Comparison of ENCODE assay signal across 28 mouse cellular contexts in the genomic region with DNA sequence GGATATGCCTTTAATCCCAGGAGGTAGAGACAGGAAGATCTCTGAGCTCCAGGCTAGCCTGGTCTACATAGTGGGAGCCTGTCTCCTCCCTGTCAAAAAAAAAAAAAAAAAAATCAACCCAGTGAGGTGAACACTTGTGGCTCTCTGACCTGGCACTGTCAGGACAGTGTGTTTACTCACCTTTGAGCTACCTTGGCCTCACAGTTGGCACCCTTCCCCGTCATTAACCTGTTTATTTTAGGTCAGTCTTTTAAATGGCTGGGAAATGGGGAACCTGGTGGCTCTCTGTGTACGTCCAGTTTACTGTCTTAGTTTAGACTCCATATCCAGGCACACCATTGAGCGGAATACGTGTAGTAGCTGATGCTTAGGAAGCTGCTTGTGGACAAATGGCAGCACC. TPM values are rescaled to one million over a fixed set of nuclear protein-coding genes. Genes with fewer than 3 reads are reported as not detected.
A peak's percentile ranks its signal among the peaks of the same experiment; 100 is the strongest.
DNase-seq lines count a peak whose midpoint lies in the region; ATAC-seq and TF ChIP-seq lines count a peak whose summit lies in the region.
"Had no signal": no experiment of that assay in that cellular context is flagged by ENCODE, and none has a peak within 500 bp of the region (broad histone marks: within the 10 kb centered on the region; RNA-seq: fewer than 3 reads in every experiment).

No protein-coding gene starts in this region.

- no peak overlapping the region for H3K4me3 ChIP-seq in kidney, embryonic 16.5 days (ENCODE audit: low read length)
- no peak overlapping the region for H3K4me3 ChIP-seq in kidney, embryonic 15.5 days (replicated peaks)
- H3K4me3 ChIP-seq in liver, embryonic 15.5 days (replicated peaks) = no peak overlapping the region
- H3K4me3 ChIP-seq in liver, embryonic 12.5 days = no peak overlapping the region
- H3K4me3 ChIP-seq in liver, postnatal 0 days (ENCODE audit: low read depth, low read length) = no peak overlapping the region
- H3K4me3 ChIP-seq: embryonic facial prominence, embryonic 13.5 days; embryonic facial prominence, embryonic 15.5 days; erythroblast, embryonic 14.5 days; forebrain, embryonic 10.5 days; forebrain, embryonic 12.5 days had no signal

- no peak for TF ChIP-seq CTCF in liver, postnatal 0 days (IDR thresholded peaks at IDR 0.05; ENCODE audit: low read depth)

- ATAC-seq in kidney, embryonic 16.5 days (ENCODE audit: low FRiP score, low TSS enrichment) = no peak
- ATAC-seq in kidney, embryonic 15.5 days (replicated peaks; ENCODE audit: low FRiP score) = no peak
- 0 out of 2 replicates have a peak, but pooled peaks have one; percentile 11 for ATAC-seq in liver, embryonic 15.5 days (ENCODE audit: insufficient read depth)
- ATAC-seq in liver, embryonic 12.5 days = no peak
- ATAC-seq in liver, postnatal 0 days = peak; percentile 82
- ATAC-seq: forebrain, embryonic 14.5 days had no signal

- H3K27me3 ChIP-seq in kidney, embryonic 16.5 days (ENCODE audit: insufficient read depth, low read length) = no peaks in the 10 kb centered on the region
- H3K27me3 ChIP-seq in kidney, embryonic 15.5 days = no peaks in the 10 kb centered on the region
- no peaks in the 10 kb centered on the region for H3K27me3 ChIP-seq in liver, embryonic 15.5 days
- no peaks in the 10 kb centered on the region for H3K27me3 ChIP-seq in liver, embryonic 12.5 days (replicated peaks)
- no peaks in the 10 kb centered on the region for H3K27me3 ChIP-seq in liver, postnatal 0 days (ENCODE audit: insufficient read depth, low read length)
- H3K27me3 ChIP-seq: embryonic facial prominence, embryonic 13.5 days; embryonic facial prominence, embryonic 15.5 days; forebrain, embryonic 12.5 days had no signal

- H3K4me2 ChIP-seq in kidney, embryonic 16.5 days (replicated peaks; ENCODE audit: low read depth, low read length) = no peak overlapping the region
- no peak overlapping the region for H3K4me2 ChIP-seq in kidney, embryonic 15.5 days
- no peak overlapping the region for H3K4me2 ChIP-seq in liver, embryonic 15.5 days
- no peak overlapping the region for H3K4me2 ChIP-seq in liver, embryonic 12.5 days
- peak overlapping the region; percentile 35; the same call in 1 of the 2 replicates for H3K4me2 ChIP-seq in liver, postnatal 0 days (ENCODE audit: low read depth, low read length)
- H3K4me2 ChIP-seq: embryonic facial prominence, embryonic 13.5 days; embryonic facial prominence, embryonic 15.5 days; forebrain, embryonic 12.5 days had no signal

- TF ChIP-seq EP300 in liver, postnatal 0 days (IDR thresholded peaks at IDR 0.05; ENCODE audit: low read depth) = peak; percentile 37; the same call in 1 of the 2 replicates

- H3K4me1 ChIP-seq in kidney, embryonic 16.5 days (ENCODE audit: insufficient read depth, low read length) = no peaks in the 10 kb centered on the region
- H3K4me1 ChIP-seq in kidney, embryonic 15.5 days = no peaks in the 10 kb centered on the region
- no peaks in the 10 kb centered on the region; the same call in 1 of the 2 replicates for H3K4me1 ChIP-seq in liver, embryonic 15.5 days (replicated peaks)
- H3K4me1 ChIP-seq in liver, embryonic 12.5 days = no peaks in the 10 kb centered on the region
- H3K4me1 ChIP-seq in liver, postnatal 0 days (ENCODE audit: insufficient read depth) = peaks cover 7% of the 10 kb centered on the region; the same call in 1 of the 2 replicates
- H3K4me1 ChIP-seq: embryonic facial prominence, embryonic 13.5 days; embryonic facial prominence, embryonic 15.5 days; forebrain, embryonic 12.5 days had no signal

- peaks cover 36% of the 10 kb centered on the region for H3K36me3 ChIP-seq in kidney, embryonic 16.5 days (ENCODE audit: insufficient read depth, low read length)
- peaks cover 73% of the 10 kb centered on the region for H3K36me3 ChIP-seq in kidney, embryonic 15.5 days
- H3K36me3 ChIP-seq in liver, embryonic 15.5 days (replicated peaks) = peaks cover 86% of the 10 kb centered on the region
- peaks cover 95% of the 10 kb centered on the region for H3K36me3 ChIP-seq in liver, embryonic 12.5 days
- peaks cover 57% of the 10 kb centered on the region for H3K36me3 ChIP-seq in liver, postnatal 0 days (replicated peaks; ENCODE audit: insufficient read depth, low read length)

- no peak overlapping the region for H3K27ac ChIP-seq in kidney, embryonic 16.5 days (ENCODE audit: low read length)
- no peak overlapping the region for H3K27ac ChIP-seq in kidney, embryonic 15.5 days
- H3K27ac ChIP-seq in liver, embryonic 15.5 days (replicated peaks) = no peak overlapping the region
- H3K27ac ChIP-seq in liver, embryonic 12.5 days = no peak overlapping the region
- H3K27ac ChIP-seq in liver, postnatal 0 days (ENCODE audit: low read depth) = peak overlapping the region; percentile 82
- H3K27ac ChIP-seq: embryonic facial prominence, embryonic 13.5 days; embryonic facial prominence, embryonic 15.5 days; forebrain, embryonic 10.5 days; forebrain, embryonic 12.5 days had no signal

- H3K9ac ChIP-seq in kidney, embryonic 16.5 days (replicated peaks; ENCODE audit: low read length) = no peak overlapping the region
- no peak overlapping the region for H3K9ac ChIP-seq in kidney, embryonic 15.5 days
- no peak overlapping the region for H3K9ac ChIP-seq in liver, embryonic 15.5 days
- H3K9ac ChIP-seq in liver, embryonic 12.5 days = no peak overlapping the region
- no peak overlapping the region for H3K9ac ChIP-seq in liver, postnatal 0 days (replicated peaks)
- H3K9ac ChIP-seq: embryonic facial prominence, embryonic 13.5 days; embryonic facial prominence, embryonic 15.5 days; forebrain, embryonic 12.5 days had no signal

- H3K9me3 ChIP-seq in kidney, embryonic 16.5 days (ENCODE audit: low read length) = no peaks in the 10 kb centered on the region
- no peaks in the 10 kb centered on the region for H3K9me3 ChIP-seq in kidney, embryonic 15.5 days (replicated peaks)
- no peaks in the 10 kb centered on the region for H3K9me3 ChIP-seq in liver, embryonic 15.5 days (replicated peaks)
- H3K9me3 ChIP-seq in liver, embryonic 12.5 days (replicated peaks) = no peaks in the 10 kb centered on the region
- no peaks in the 10 kb centered on the region for H3K9me3 ChIP-seq in liver, postnatal 0 days (ENCODE audit: low read length)
- H3K9me3 ChIP-seq: embryonic facial prominence, embryonic 13.5 days; embryonic facial prominence, embryonic 15.5 days; forebrain, embryonic 10.5 days; forebrain, embryonic 12.5 days had no signal

- 86% methylated on average over 4 of the region's 4 CpGs for WGBS in kidney, embryonic 16.5 days
- WGBS in kidney, embryonic 15.5 days = 93% methylated on average over 4 of the region's 4 CpGs
- WGBS in liver, embryonic 15.5 days (ENCODE audit: insufficient replicate concordance) = 74% methylated on average over 4 of the region's 4 CpGs
- WGBS in liver, embryonic 12.5 days (ENCODE audit: insufficient replicate concordance) = 81% methylated on average over 4 of the region's 4 CpGs
- 67% methylated on average over 4 of the region's 4 CpGs for WGBS in liver, postnatal 0 days (ENCODE audit: insufficient replicate concordance)

- peak; percentile 37 for DNase-seq in kidney, adult 9 months
- DNase-seq in kidney, postnatal 36 days = peak; percentile 24 to 47
- peak; percentile 55 for DNase-seq in liver, postnatal 0 days
- DNase-seq in layer of hippocampus, adult 8-10 months (ENCODE audit: low spot score in 2 of 2) = no peak
- DNase-seq: adrenal gland, adult 2 months; adrenal gland, postnatal 10 days; adrenal gland, postnatal 25 days; cerebellum, adult 11 months; cerebellum, adult 18-20 months; cerebellum, adult 8-10 months; cerebellum, adult 9-11 months; cerebellum, postnatal 14 days; cerebellum, postnatal 36 days; embryo, embryonic 11 days had no signal

RNA-seq across cellular contexts. Expression of a gene that starts 6.4 kb away (rescaled TPM):
- 1.5 and 1.8 TPM in 2 replicates for polyA plus RNA-seq in kidney, embryonic 16.5 days (2015; fragmentation: Nextera tagmentation; extraction: Ambion mirVana)
- polyA plus RNA-seq in kidney, embryonic 15.5 days (2015; fragmentation: Nextera tagmentation; extraction: Ambion mirVana) = 1.6 and 2.0 TPM in 2 replicates
- 0.61 and 0.63 TPM in 2 replicates for polyA plus RNA-seq in liver, embryonic 15.5 days (2015; fragmentation: Nextera tagmentation; extraction: Ambion mirVana)
- 0.98 and 1.1 TPM in 2 replicates for polyA plus RNA-seq in liver, embryonic 12.5 days (2016; fragmentation: Nextera tagmentation; extraction: Ambion mirVana)
- 0.25 and 0.40 TPM in 2 replicates for polyA plus RNA-seq in liver, postnatal 0 days (2015; fragmentation: Nextera tagmentation; extraction: Ambion mirVana)
- total RNA-seq in layer of hippocampus, adult 8-10 months (2022) = not detected
- total RNA-seq: adrenal gland, adult 2 months; adrenal gland, postnatal 10 days; adrenal gland, postnatal 25 days; adrenal gland, postnatal 4 days had no signal
- polyA plus RNA-seq: adrenal gland, adult 2 months; brain, embryonic 14.5 days; erythroblast, embryonic 14.5 days had no signal

RNA-seq across cellular contexts. Expression of a gene that starts 11.7 kb away (rescaled TPM):
- polyA plus RNA-seq in kidney, embryonic 16.5 days (2015; fragmentation: Nextera tagmentation; extraction: Ambion mirVana) = 81.2 and 85.3 TPM in 2 replicates
- polyA plus RNA-seq in kidney, embryonic 15.5 days (2015; fragmentation: Nextera tagmentation; extraction: Ambion mirVana) = 68.9 and 74.8 TPM in 2 replicates
- polyA plus RNA-seq in liver, embryonic 15.5 days (2015; fragmentation: Nextera tagmentation; extraction: Ambion mirVana) = 41.4 and 42.3 TPM in 2 replicates
- 55.6 and 59.2 TPM in 2 replicates for polyA plus RNA-seq in liver, embryonic 12.5 days (2016; fragmentation: Nextera tagmentation; extraction: Ambion mirVana)
- 62.4 and 68.5 TPM in 2 replicates for polyA plus RNA-seq in liver, postnatal 0 days (2015; fragmentation: Nextera tagmentation; extraction: Ambion mirVana)
- 10 to 100 TPM; 68.3 to 71.7 (median 70.8) TPM for total RNA-seq in layer of hippocampus, adult 8-10 months (2022)

RNA-seq across cellular contexts. Expression of a gene that starts 20.3 kb away (rescaled TPM):
- polyA plus RNA-seq in kidney, embryonic 16.5 days (2015; fragmentation: Nextera tagmentation; extraction: Ambion mirVana) = 0.64 TPM in 1 of 2 replicates, not detected in the other
- not detected in 2 replicates for polyA plus RNA-seq in kidney, embryonic 15.5 days (2015; fragmentation: Nextera tagmentation; extraction: Ambion mirVana)
- polyA plus RNA-seq in liver, embryonic 15.5 days (2015; fragmentation: Nextera tagmentation; extraction: Ambion mirVana) = not detected in 2 replicates
- polyA plus RNA-seq in liver, embryonic 12.5 days (2016; fragmentation: Nextera tagmentation; extraction: Ambion mirVana) = 0.20 TPM in 1 of 2 replicates, not detected in the other
- polyA plus RNA-seq in liver, postnatal 0 days (2015; fragmentation: Nextera tagmentation; extraction: Ambion mirVana) = not detected in 2 replicates
- total RNA-seq in layer of hippocampus, adult 8-10 months (2022) = under 1 TPM in 1 of 4 experiments, not detected in 3; 0.50 TPM
- total RNA-seq: adrenal gland, adult 2 months; common myeloid progenitor, adult 5-6 weeks had no signal
- polyA plus RNA-seq: C2C12; erythroblast, embryonic 14.5 days had no signal

RNA-seq across cellular contexts. Expression of a gene that starts 58.4 kb away (rescaled TPM):
- polyA plus RNA-seq in kidney, embryonic 16.5 days (2015; fragmentation: Nextera tagmentation; extraction: Ambion mirVana) = 0.32 and 0.36 TPM in 2 replicates
- polyA plus RNA-seq in kidney, embryonic 15.5 days (2015; fragmentation: Nextera tagmentation; extraction: Ambion mirVana) = 0.15 and 0.29 TPM in 2 replicates
- 0.61 and 0.63 TPM in 2 replicates for polyA plus RNA-seq in liver, embryonic 15.5 days (2015; fragmentation: Nextera tagmentation; extraction: Ambion mirVana)
- 1.1 and 1.4 TPM in 2 replicates for polyA plus RNA-seq in liver, embryonic 12.5 days (2016; fragmentation: Nextera tagmentation; extraction: Ambion mirVana)
- 0.59 and 0.72 TPM in 2 replicates for polyA plus RNA-seq in liver, postnatal 0 days (2015; fragmentation: Nextera tagmentation; extraction: Ambion mirVana)
- total RNA-seq in layer of hippocampus, adult 8-10 months (2022) = under 1 TPM in 3 of 4 experiments, not detected in 1; 0.31 to 0.55 (median 0.33) TPM
- total RNA-seq: adrenal gland, postnatal 25 days had no signal
- polyA plus RNA-seq: erythroblast, embryonic 14.5 days had no signal

Comparison
In these comparisons a context has a peak if more than half of its experiments do, and no peak if none do; other contexts are left out.
1. ATAC-seq: peak in liver, embryonic 15.5 days (single experiment) and liver, postnatal 0 days (single experiment); none in kidney, embryonic 16.5 days (single experiment), kidney, embryonic 15.5 days (single experiment) and liver, embryonic 12.5 days (single experiment).
2. DNase-seq: peak in kidney, adult 9 months (single experiment), kidney, postnatal 36 days (2 of 2) and liver, postnatal 0 days (single experiment); none in layer of hippocampus, adult 8-10 months (0 of 2).